Mouse (Mus musculus) MEL (cell line): ENCODE measurements at regions not wholly inside any gene's neighbourhood (a gene's known extent, or its start where the extent isn't known, plus 50 kb on each side); places are given as distances from the start of the nearest gene placed in this dataset.
A peak's percentile ranks its signal among the peaks of the same experiment; 100 is the strongest.

Experiments used
- DNase-seq: peaks from one replicate; pipeline ENCODE4 v3.0.0; 2011; ENCODE audit warnings: low read depth, low spot score
- H3K27ac ChIP-seq: 2 replicates; pipeline ENCODE4 v1.5.1; 2012; ENCODE audit warnings: low read depth, mild to moderate bottlenecking, control low read depth, low read length, moderate library complexity; ENCODE audit not compliant: control insufficient read depth
- H3K27me3 ChIP-seq, 2 experiments: fragments of 150-350 bp in 1 of 2; sonication (generic) in 1 of 2; 2 replicates each; pipeline ENCODE4 v1.6.1; 2012; ENCODE audit warnings: low read length in 2 of 2, mild to moderate bottlenecking in 2 of 2, improper control_type of control experiment in 1 of 2, moderate library complexity in 1 of 2; ENCODE audit not compliant: insufficient read depth in 2 of 2, control insufficient read depth in 1 of 2
- H3K36me3 ChIP-seq, 2 experiments: 2 replicates each; pipeline ENCODE4 v1.6.1; 2012 to 2014; ENCODE audit warnings: low read length in 2 of 2, improper control_type of control experiment in 1 of 2, inconsistent platforms in 1 of 2, mild to moderate bottlenecking in 1 of 2; ENCODE audit not compliant: insufficient read depth in 2 of 2, control insufficient read depth in 1 of 2
- H3K4me1 ChIP-seq, 2 experiments: fragments of 150-350 bp in 1 of 2; sonication (generic) in 1 of 2; 2 replicates each; pipeline ENCODE4 v1.6.1; 2012; ENCODE audit warnings: low read length in 2 of 2, improper control_type of control experiment in 1 of 2, mild to moderate bottlenecking in 1 of 2; ENCODE audit not compliant: insufficient read depth in 2 of 2, control insufficient read depth in 1 of 2
- H3K4me3 ChIP-seq, 2 experiments: fragments of 150-350 bp in 1 of 2; sonication (generic) in 1 of 2; 2 replicates each; pipeline ENCODE4 v1.5.1; 2012; ENCODE audit warnings: low read depth in 2 of 2, low read length in 2 of 2, mild to moderate bottlenecking in 2 of 2, moderate library complexity in 2 of 2, control low read depth in 1 of 2, improper control_type of control experiment in 1 of 2; ENCODE audit not compliant: control insufficient read depth in 1 of 2, insufficient read depth in 1 of 2
- H3K79me2 ChIP-seq: 2 replicates; pipeline ENCODE4 v1.6.1; 2012; ENCODE audit warnings: mild to moderate bottlenecking, low read length, moderate library complexity; ENCODE audit not compliant: control insufficient read depth, poor library complexity, insufficient read depth
- H3K9ac ChIP-seq: 2 replicates; pipeline ENCODE4 v1.6.1; 2012; ENCODE audit warnings: low read depth, mild to moderate bottlenecking, control low read depth, low read length, moderate library complexity; ENCODE audit not compliant: control insufficient read depth, poor library complexity, severe bottlenecking
- H3K9me3 ChIP-seq: fragments of 150-350 bp; sonication (generic); replicated peaks from 2 replicates; pipeline ENCODE4 v1.6.1; 2012; ENCODE audit warnings: mild to moderate bottlenecking, low read length, improper control_type of control experiment, moderate library complexity; ENCODE audit not compliant: insufficient read depth
- BHLHE40 ChIP-seq: IDR thresholded peaks from 2 replicates; pipeline ENCODE4 v1.6.1; 2012; ENCODE audit warnings: low read depth, mild to moderate bottlenecking, inconsistent platforms, low read length, improper control_type of control experiment, borderline replicate concordance
- CHD1 ChIP-seq: IDR thresholded peaks from 2 replicates; pipeline ENCODE4 v1.6.1; 2012; ENCODE audit warnings: low read depth, mild to moderate bottlenecking, inconsistent platforms, low read length, improper control_type of control experiment
- CTCF ChIP-seq, 3 experiments: IDR thresholded peaks in 2 of 3; conservative IDR thresholded peaks in 1 of 3; 2 replicates each; pipeline ENCODE4 v1.5.1; 2011 to 2012; ENCODE audit warnings: low read length in 3 of 3, low read depth in 2 of 3, mild to moderate bottlenecking in 2 of 3, improper control_type of control experiment in 1 of 3, inconsistent platforms in 1 of 3, mixed read lengths in 1 of 3, moderate library complexity in 1 of 3; ENCODE audit not compliant: control insufficient read depth in 1 of 3, insufficient read depth in 1 of 3, poor library complexity in 1 of 3, severe bottlenecking in 1 of 3
- ELF1 ChIP-seq: IDR thresholded peaks from 2 replicates; pipeline ENCODE4 v1.6.1; 2014; ENCODE audit warnings: low read depth, mild to moderate bottlenecking, inconsistent platforms, low read length, improper control_type of control experiment, moderate library complexity
- EP300 ChIP-seq, 2 experiments: IDR thresholded peaks; 2 replicates each; pipeline ENCODE4 v1.6.1; 2011; ENCODE audit warnings: improper control_type of control experiment in 2 of 2, low read length in 2 of 2, low read depth in 1 of 2, mild to moderate bottlenecking in 1 of 2
- GABPA ChIP-seq: IDR thresholded peaks from 2 replicates; pipeline ENCODE4 v1.6.1; 2012; ENCODE audit warnings: low read depth, mild to moderate bottlenecking, inconsistent platforms, low read length, improper control_type of control experiment, moderate library complexity
- JUND ChIP-seq: IDR thresholded peaks from 2 replicates; pipeline ENCODE4 v1.6.1; 2011; ENCODE audit warnings: low read depth, mild to moderate bottlenecking, improper control_type of control experiment, low read length
- MAFK ChIP-seq: IDR thresholded peaks from 2 replicates; pipeline ENCODE4 v1.6.1; 2011; ENCODE audit warnings: low read depth, mild to moderate bottlenecking, low read length, improper control_type of control experiment, borderline replicate concordance
- MAX ChIP-seq: IDR thresholded peaks from 2 replicates; pipeline ENCODE4 v1.6.1; 2011; ENCODE audit warnings: low read length, improper control_type of control experiment
- MYB ChIP-seq: IDR thresholded peaks from 2 replicates; pipeline ENCODE4 v1.6.1; 2011; ENCODE audit warnings: mild to moderate bottlenecking, low read depth, low read length, improper control_type of control experiment
- MYC ChIP-seq: IDR thresholded peaks from 2 replicates; pipeline ENCODE4 v1.6.1; 2011; ENCODE audit warnings: low read depth, mild to moderate bottlenecking, low read length, improper control_type of control experiment, moderate library complexity
- NRF1 ChIP-seq: IDR thresholded peaks from 2 replicates; pipeline ENCODE4 v1.6.1; 2014; ENCODE audit warnings: low read depth, mild to moderate bottlenecking, inconsistent platforms, low read length, improper control_type of control experiment, moderate library complexity; ENCODE audit not compliant: poor library complexity, insufficient read depth, severe bottlenecking
- POLR2A ChIP-seq, 2 experiments: IDR thresholded peaks; 2 replicates each; pipeline ENCODE4 v1.6.1; 2011 to 2012; ENCODE audit warnings: low read length in 2 of 2, mild to moderate bottlenecking in 2 of 2, control low read depth in 1 of 2, improper control_type of control experiment in 1 of 2, low read depth in 1 of 2, moderate library complexity in 1 of 2; ENCODE audit not compliant: control insufficient read depth in 1 of 2, insufficient read depth in 1 of 2, poor library complexity in 1 of 2
- POLR2AphosphoS2 ChIP-seq: IDR thresholded peaks from 2 replicates; pipeline ENCODE4 v1.6.1; 2011; ENCODE audit warnings: low read length, improper control_type of control experiment
- RCOR1 ChIP-seq: IDR thresholded peaks from 2 replicates; pipeline ENCODE4 v1.6.1; 2012; ENCODE audit warnings: low read depth, mild to moderate bottlenecking, inconsistent platforms, low read length, improper control_type of control experiment
- SIN3A ChIP-seq: IDR thresholded peaks from 2 replicates; pipeline ENCODE4 v1.6.1; 2012; ENCODE audit warnings: low read length, improper control_type of control experiment, inconsistent platforms
- SMC3 ChIP-seq: IDR thresholded peaks from 2 replicates; pipeline ENCODE4 v1.6.1; 2011; ENCODE audit warnings: low read depth, low read length, improper control_type of control experiment
- TCF12 ChIP-seq: IDR thresholded peaks from 2 replicates; pipeline ENCODE4 v1.6.1; 2014; ENCODE audit warnings: low read depth, mild to moderate bottlenecking, inconsistent platforms, low read length, improper control_type of control experiment, moderate library complexity
- UBTF ChIP-seq: IDR thresholded peaks from 2 replicates; pipeline ENCODE4 v1.6.1; 2012; ENCODE audit warnings: low read depth, mild to moderate bottlenecking, inconsistent platforms, low read length, improper control_type of control experiment, moderate library complexity, borderline replicate concordance; ENCODE audit not compliant: insufficient read depth
- ZC3H11A ChIP-seq: IDR thresholded peaks from 2 replicates; pipeline ENCODE4 v1.6.1; 2012; ENCODE audit warnings: low read depth, mild to moderate bottlenecking, inconsistent platforms, low read length, improper control_type of control experiment
- ZKSCAN1 ChIP-seq: IDR thresholded peaks from 2 replicates; pipeline ENCODE4 v1.6.1; 2012; ENCODE audit warnings: low read depth, mild to moderate bottlenecking, inconsistent platforms, low read length, improper control_type of control experiment, moderate library complexity
- ZNF384 ChIP-seq: IDR thresholded peaks from 2 replicates; pipeline ENCODE4 v1.6.1; 2012; ENCODE audit warnings: low read depth, mild to moderate bottlenecking, inconsistent platforms, low read length, improper control_type of control experiment

DNA sequence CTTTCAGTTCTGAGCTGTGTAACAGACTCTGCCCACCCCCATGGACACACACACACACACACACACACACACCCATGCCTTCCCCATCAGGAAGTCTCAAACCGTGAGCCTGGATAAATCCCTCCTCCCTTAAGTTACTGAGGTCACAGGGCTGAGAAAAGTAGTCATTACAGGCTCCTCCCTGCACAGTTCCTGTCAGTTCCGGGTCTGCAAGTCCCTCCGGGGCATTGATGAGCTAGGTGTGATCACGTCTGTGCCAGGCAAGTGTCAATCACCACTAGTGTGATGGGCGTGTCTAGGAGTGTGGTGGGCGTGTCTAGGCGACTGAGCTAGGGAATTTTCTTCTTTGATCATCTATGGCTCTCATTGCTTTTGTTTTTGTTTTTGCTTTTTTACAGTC is 189.6 kb upstream of the Rpl38 start:
- Histone ChIP-seq H3K27ac (no peak overlapping the region), H3K9me3 (no peaks in the 10 kb centered on the region), H3K36me3 (no peaks in the 10 kb centered on the region), H3K79me2 (no peaks in the 10 kb centered on the region), H3K4me1 (no peaks in the 10 kb centered on the region), H3K4me3 (no peak overlapping the region)
- no peak for DNase-seq
- no peak for TF ChIP-seq ZC3H11A
- TF ChIP-seq POLR2AphosphoS2, result no peak
- no peak for TF ChIP-seq MAFK
- TF ChIP-seq ZNF384, result no peak
- no peak for TF ChIP-seq CTCF (IDR thresholded peaks at IDR 0.05 in 2 of 3, conservative IDR thresholded peaks at IDR 0.05 in 1 of 3; ENCODE audit: control insufficient read depth in 1 of 3, insufficient read depth in 1 of 3, low read depth in 2 of 3, low read length in 3 of 3, poor library complexity in 1 of 3, severe bottlenecking in 1 of 3)
- no peak for TF ChIP-seq UBTF
- no peak for TF ChIP-seq JUND
- TF ChIP-seq GABPA, result no peak
- no peak for TF ChIP-seq EP300 (IDR thresholded peaks at IDR 0.05; ENCODE audit: low read depth in 1 of 2, low read length in 2 of 2)
- no peak for TF ChIP-seq ZKSCAN1
- no peak for TF ChIP-seq POLR2A (IDR thresholded peaks at IDR 0.05; ENCODE audit: control insufficient read depth in 1 of 2, insufficient read depth in 1 of 2, low read depth in 1 of 2, low read length in 2 of 2, poor library complexity in 1 of 2)
- no peak for TF ChIP-seq ELF1
- no peak for TF ChIP-seq SIN3A
- TF ChIP-seq TCF12, result no peak
- no peak for TF ChIP-seq CHD1
- TF ChIP-seq RCOR1, result no peak
- TF ChIP-seq MYB, result no peak
- no peak for TF ChIP-seq MYC
- TF ChIP-seq MAX, result no peak
- TF ChIP-seq, all 39 proteins: peak for 0
- Histone ChIP-seq H3K9ac (no peak overlapping the region), H3K27me3 (no peaks in the 10 kb centered on the region)

DNA sequence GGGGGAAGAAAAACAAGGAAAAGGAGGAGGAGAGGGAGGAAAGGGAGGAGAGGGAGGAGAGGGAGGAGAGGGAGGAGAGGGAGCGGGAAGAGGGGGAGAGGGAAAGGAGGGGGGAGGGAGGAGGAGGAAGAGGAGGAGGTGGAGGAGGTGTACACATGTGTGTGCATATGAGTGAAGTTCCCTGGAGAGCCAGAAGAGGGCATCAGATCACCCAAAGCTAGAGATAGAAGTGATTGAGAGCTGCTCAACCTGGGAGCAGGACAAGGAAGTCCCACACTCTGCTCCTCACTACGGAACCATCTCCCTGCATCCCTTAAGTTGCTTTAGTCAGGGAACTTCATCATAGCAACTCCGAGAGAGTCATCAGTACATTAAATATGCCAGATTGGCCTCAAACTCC is 191.0 kb upstream of the Rpl38 start:
- H3K4me3 ChIP-seq, result no peak overlapping the region
- H3K27me3 ChIP-seq, result no peaks in the 10 kb centered on the region
- DNase-seq, result peak; percentile 13
- no peak for TF ChIP-seq NRF1
- TF ChIP-seq ZNF384, result no peak
- peak; percentile 38 for TF ChIP-seq SMC3
- peak; percentile 13 to 24 (median 20); a peak in 4 of 6 replicates for TF ChIP-seq CTCF (IDR thresholded peaks at IDR 0.05 in 2 of 3, conservative IDR thresholded peaks at IDR 0.05 in 1 of 3; ENCODE audit: control insufficient read depth in 1 of 3, insufficient read depth in 1 of 3, low read depth in 2 of 3, low read length in 3 of 3, poor library complexity in 1 of 3, severe bottlenecking in 1 of 3)
- TF ChIP-seq EP300 (IDR thresholded peaks at IDR 0.05; ENCODE audit: low read depth in 1 of 2, low read length in 2 of 2), result no peak
- no peak for TF ChIP-seq CHD1
- TF ChIP-seq BHLHE40, result no peak
- no peak overlapping the region for H3K27ac ChIP-seq
- no peak overlapping the region for H3K9ac ChIP-seq
- H3K9me3 ChIP-seq, result no peaks in the 10 kb centered on the region
- H3K79me2 ChIP-seq, result no peaks in the 10 kb centered on the region
- no peaks in the 10 kb centered on the region for H3K36me3 ChIP-seq
- no peaks in the 10 kb centered on the region for H3K4me1 ChIP-seq
